Mouse (Mus musculus) midbrain, embryonic 15.5 days (tissue): ENCODE measurements around the gene Gemin7. TPM values are rescaled to one million over a fixed set of nuclear protein-coding genes. Genes with fewer than 3 reads are reported as not detected.

Experiments
- ATAC-seq: fragments of 200-750 bp; cut with Nextera tagmentation; replicated peaks from 2 replicates; pipeline ENCODE4 v1.8.0; 2017; ENCODE audit warnings: moderate TSS enrichment
- H3K27ac ChIP-seq: fragments of 300-500 bp; sonication (generic); 2 replicates; pipeline ENCODE4 v1.5.1; 2015; ENCODE audit warnings: mild to moderate bottlenecking, inconsistent platforms
- H3K27me3 ChIP-seq: fragments of 300-500 bp; sonication (generic); replicated peaks from 2 replicates; pipeline ENCODE4 v1.6.1; 2015; ENCODE audit warnings: inconsistent platforms
- H3K36me3 ChIP-seq: fragments of 300-500 bp; sonication (generic); replicated peaks from 2 replicates; pipeline ENCODE4 v1.6.1; 2015; ENCODE audit warnings: inconsistent platforms
- H3K4me1 ChIP-seq: fragments of 300-500 bp; sonication (generic); 2 replicates; pipeline ENCODE4 v1.6.1; 2015; ENCODE audit warnings: inconsistent platforms
- H3K4me2 ChIP-seq: fragments of 300-500 bp; sonication (generic); 2 replicates; pipeline ENCODE4 v1.6.1; 2015; ENCODE audit warnings: inconsistent platforms, mild to moderate bottlenecking, moderate library complexity
- H3K4me3 ChIP-seq: fragments of 300-500 bp; sonication (generic); 2 replicates; pipeline ENCODE4 v1.5.1; 2015; ENCODE audit warnings: mild to moderate bottlenecking, inconsistent platforms
- H3K9ac ChIP-seq: fragments of 300-500 bp; sonication (generic); 2 replicates; pipeline ENCODE4 v1.6.1; 2015; ENCODE audit warnings: mild to moderate bottlenecking, inconsistent platforms
- H3K9me3 ChIP-seq: fragments of 300-500 bp; sonication (generic); 2 replicates; pipeline ENCODE4 v1.6.1; 2016; ENCODE audit warnings: inconsistent platforms
- WGBS: fragments of 180-500 bp; shearing (Covaris S2); methylation state at CpG from one replicate; pipeline ENCODE4 v1.1.7; 2015; ENCODE audit warnings: mixed read lengths; 5-methylcytosine and 5-hydroxymethylcytosine counted together
- polyA plus RNA-seq: library from polyadenylated mRNA; unstranded; fragments of >200 nt; fragmentation: Nextera tagmentation; extraction: Ambion mirVana; gene quantifications from 2 replicates; pipeline ENCODE4 v1.2.1, GENCODE M21; 2015

Gene Gemin7
- polyA plus RNA-seq, 1 experiment from 2014 or later = 142 TPM

GRCm38 (mm10) chr7:19603055-19603454 is 25.7 kb upstream of the Gemin7 start:
- Histone ChIP-seq H3K4me1 (peaks cover 35% of the 10 kb centered on the region), H3K9ac (no peak overlapping the region), H3K4me3 (peak overlapping the region; percentile 100), H3K9me3 (no peaks in the 10 kb centered on the region), H3K27ac (no peak overlapping the region), H3K27me3 (no peaks in the 10 kb centered on the region), H3K36me3 (peaks cover 7% of the 10 kb centered on the region; the same call in 1 of the 2 replicates), H3K4me2 (peak overlapping the region; percentile 93)
- ATAC-seq = no peak
- WGBS = 84% methylated on average over 12 of the region's 12 CpGs

DNA sequence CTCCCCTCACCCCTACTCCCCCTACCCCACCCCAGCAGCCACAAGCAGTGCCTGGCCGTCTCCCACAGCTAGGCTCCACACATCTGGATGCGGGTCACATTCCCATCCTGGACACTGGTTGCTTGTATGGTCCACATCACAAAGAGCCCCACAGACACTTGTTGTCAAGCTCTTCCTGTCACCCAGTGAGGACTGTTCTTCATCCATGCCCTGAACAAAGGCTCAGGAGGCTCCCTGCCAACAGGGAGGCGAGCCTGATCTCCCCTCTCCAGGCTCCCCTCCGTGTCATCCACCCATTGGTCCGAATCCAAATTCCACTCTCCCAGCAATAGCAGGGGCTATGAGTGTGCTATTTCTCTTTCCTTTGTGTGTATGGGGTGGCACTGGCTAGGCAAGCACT is 23.2 kb upstream of the Gemin7 start:
- H3K9me3 ChIP-seq = no peaks in the 10 kb centered on the region
- peak; percentile 38; the same call in 1 of the 2 replicates for ATAC-seq
- H3K27me3 ChIP-seq = no peaks in the 10 kb centered on the region
- peaks cover 8% of the 10 kb centered on the region; the same call in 1 of the 2 replicates for H3K36me3 ChIP-seq
- no peak overlapping the region for H3K4me2 ChIP-seq
- H3K4me1 ChIP-seq = peaks cover 35% of the 10 kb centered on the region
- 48% methylated on average over 5 of the region's 5 CpGs for WGBS
- H3K9ac ChIP-seq = no peak overlapping the region
- H3K4me3 ChIP-seq = no peak overlapping the region
- H3K27ac ChIP-seq = no peak overlapping the region

DNA sequence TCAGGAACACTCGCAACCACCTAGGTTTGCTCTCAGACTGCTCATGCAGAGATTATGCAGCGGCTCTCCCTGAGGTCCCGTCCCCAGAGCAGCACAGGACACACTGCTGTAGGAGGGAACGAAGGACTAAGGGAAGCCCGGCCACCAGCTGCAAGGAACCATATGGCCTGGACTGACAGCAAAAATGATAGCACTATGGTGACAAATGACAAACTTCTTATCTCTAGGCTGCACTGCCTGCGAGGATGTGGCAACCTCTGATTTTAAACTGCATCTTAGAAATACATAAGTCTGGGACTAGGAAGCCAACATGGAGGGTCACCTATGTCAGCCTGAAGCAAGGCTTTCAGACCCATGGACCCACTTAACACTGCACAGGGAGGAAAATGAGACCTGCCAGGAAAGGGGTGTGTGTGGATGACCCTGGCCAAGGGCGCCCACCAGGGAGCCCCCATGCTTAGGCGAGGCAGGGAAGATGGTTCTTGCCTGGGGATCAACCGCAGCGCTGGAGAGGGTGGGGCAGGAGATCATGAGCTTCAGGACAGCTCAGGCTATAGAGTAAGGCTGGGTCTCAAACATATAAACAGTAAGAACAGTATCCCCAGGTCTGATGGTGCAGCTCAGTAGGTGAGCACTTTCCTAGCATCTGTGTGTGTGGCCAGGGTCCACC is 15.8 kb upstream of the Gemin7 start:
- Histone ChIP-seq H3K9me3 (no peaks in the 10 kb centered on the region), H3K27ac (no peak overlapping the region), H3K4me1 (no peaks in the 10 kb centered on the region), H3K4me3 (no peak overlapping the region), H3K9ac (no peak overlapping the region), H3K27me3 (no peaks in the 10 kb centered on the region), H3K4me2 (no peak overlapping the region), H3K36me3 (peaks cover 39% of the 10 kb centered on the region)
- ATAC-seq = no peak
- 89% methylated on average over 10 of the region's 10 CpGs for whole genome bisulfite sequencing

- Histone ChIP-seq H3K27me3 (no peaks in the 10 kb centered on the region), H3K27ac (no peak overlapping the region), H3K4me3 (no peak overlapping the region), H3K9ac (no peak overlapping the region), H3K9me3 (no peaks in the 10 kb centered on the region), H3K4me2 (no peak overlapping the region), H3K36me3 (peaks cover 55% of the 10 kb centered on the region), H3K4me1 (no peaks in the 10 kb centered on the region)
- peak; percentile 60 for ATAC-seq
- WGBS = 56% methylated on average over 3 of the region's 3 CpGs
Observed at GRCm38 (mm10) chr7:19589917-19590316, 12.5 kb upstream of the Gemin7 start.

GRCm38 (mm10) chr7:19589207-19589606 is 11.8 kb upstream of the Gemin7 start:
- Histone ChIP-seq H3K27me3 (no peaks in the 10 kb centered on the region), H3K9ac (no peak overlapping the region), H3K36me3 (peaks cover 61% of the 10 kb centered on the region), H3K27ac (no peak overlapping the region), H3K9me3 (no peaks in the 10 kb centered on the region), H3K4me2 (no peak overlapping the region), H3K4me1 (no peaks in the 10 kb centered on the region), H3K4me3 (no peak overlapping the region)
- WGBS = 56% methylated on average over 3 of the region's 3 CpGs
- ATAC-seq = no peak

DNA sequence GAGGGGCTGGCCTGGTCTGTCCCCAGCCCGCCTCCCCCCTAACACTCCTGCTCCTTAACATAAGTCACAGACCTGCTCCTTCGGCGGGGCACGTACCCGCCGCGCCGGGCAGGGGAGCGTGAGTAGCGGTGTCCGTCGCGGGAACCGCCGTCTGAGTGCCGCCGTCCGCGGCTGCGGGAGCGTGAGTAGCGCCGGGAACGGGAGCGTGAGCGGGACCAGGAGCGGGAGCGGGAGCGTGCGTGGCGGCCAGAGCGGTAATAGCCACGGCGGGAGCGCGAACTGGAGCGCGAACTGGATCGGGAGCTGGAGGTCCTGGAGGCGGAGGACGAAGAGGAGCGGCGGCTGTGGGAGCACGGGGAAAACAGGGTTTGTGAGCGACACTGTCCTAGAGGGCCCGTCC is 8.9 kb upstream of the Gemin7 start:
- no peak overlapping the region for H3K9ac ChIP-seq
- no peak overlapping the region for H3K4me3 ChIP-seq
- no peaks in the 10 kb centered on the region for H3K9me3 ChIP-seq
- no peaks in the 10 kb centered on the region for H3K4me1 ChIP-seq
- H3K27ac ChIP-seq = no peak overlapping the region
- H3K4me2 ChIP-seq = no peak overlapping the region
- no peaks in the 10 kb centered on the region for H3K27me3 ChIP-seq
- ATAC-seq = no peak
- peaks cover 65% of the 10 kb centered on the region for H3K36me3 ChIP-seq
- 78% methylated on average over 46 of the region's 46 CpGs for WGBS

DNA sequence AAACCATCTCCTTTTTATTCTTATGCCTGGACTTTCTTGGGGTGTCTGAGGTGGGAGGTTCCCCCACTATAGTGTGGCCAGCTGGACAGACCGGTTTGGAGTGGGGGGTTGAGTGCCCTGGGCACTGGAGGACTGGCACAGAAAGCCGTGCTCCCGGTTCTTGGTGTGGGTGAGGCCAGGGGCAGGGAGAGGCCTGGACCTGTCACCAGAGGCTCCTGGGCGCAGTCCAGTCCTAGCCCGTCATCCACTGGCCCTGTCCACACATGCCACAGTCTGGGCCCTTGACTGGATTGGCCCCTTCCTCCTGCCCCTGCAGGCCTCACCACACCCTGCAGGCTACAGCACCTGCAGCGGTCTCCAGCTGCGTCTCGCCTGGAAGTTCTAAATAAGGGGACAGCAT is 3.2 kb upstream of the Gemin7 start:
- Histone ChIP-seq H3K4me3 (no peak overlapping the region), H3K4me1 (peaks cover 9% of the 10 kb centered on the region), H3K36me3 (peaks cover 38% of the 10 kb centered on the region), H3K9me3 (no peaks in the 10 kb centered on the region), H3K27ac (no peak overlapping the region), H3K9ac (no peak overlapping the region), H3K4me2 (no peak overlapping the region), H3K27me3 (peaks cover 41% of the 10 kb centered on the region)
- 91% methylated on average over 8 of the region's 8 CpGs for WGBS
- ATAC-seq = 0 out of 2 replicates have a peak, but pooled peaks have one; percentile 13

- H3K4me2 ChIP-seq = no peak overlapping the region
- 84% methylated on average over 10 of the region's 10 CpGs for WGBS
Observed at GRCm38 (mm10) chr7:19579751-19580150, 2.4 kb upstream of the Gemin7 start.

GRCm38 (mm10) chr7:19578436-19578835 is 1.0 kb upstream of the Gemin7 start:
- no peak overlapping the region for H3K4me3 ChIP-seq
- peaks cover 20% of the 10 kb centered on the region for H3K36me3 ChIP-seq
- 61% methylated on average over 4 of the region's 4 CpGs for WGBS
- H3K27me3 ChIP-seq = peaks cover 45% of the 10 kb centered on the region
- ATAC-seq = no peak
- H3K9ac ChIP-seq = no peak overlapping the region
- H3K27ac ChIP-seq = no peak overlapping the region
- no peak overlapping the region for H3K4me2 ChIP-seq
- no peaks in the 10 kb centered on the region for H3K9me3 ChIP-seq
- peaks cover 17% of the 10 kb centered on the region for H3K4me1 ChIP-seq

More at GRCm38 (mm10) chr7:19579751-19580150, 2.4 kb upstream of the Gemin7 start:
- Histone ChIP-seq H3K27ac (no peak overlapping the region), H3K4me1 (peaks cover 9% of the 10 kb centered on the region), H3K9ac (no peak overlapping the region), H3K9me3 (no peaks in the 10 kb centered on the region), H3K4me3 (no peak overlapping the region), H3K36me3 (peaks cover 34% of the 10 kb centered on the region), H3K27me3 (peaks cover 45% of the 10 kb centered on the region)
- 0 out of 2 replicates have a peak, but pooled peaks have one; percentile 12 for ATAC-seq

DNA sequence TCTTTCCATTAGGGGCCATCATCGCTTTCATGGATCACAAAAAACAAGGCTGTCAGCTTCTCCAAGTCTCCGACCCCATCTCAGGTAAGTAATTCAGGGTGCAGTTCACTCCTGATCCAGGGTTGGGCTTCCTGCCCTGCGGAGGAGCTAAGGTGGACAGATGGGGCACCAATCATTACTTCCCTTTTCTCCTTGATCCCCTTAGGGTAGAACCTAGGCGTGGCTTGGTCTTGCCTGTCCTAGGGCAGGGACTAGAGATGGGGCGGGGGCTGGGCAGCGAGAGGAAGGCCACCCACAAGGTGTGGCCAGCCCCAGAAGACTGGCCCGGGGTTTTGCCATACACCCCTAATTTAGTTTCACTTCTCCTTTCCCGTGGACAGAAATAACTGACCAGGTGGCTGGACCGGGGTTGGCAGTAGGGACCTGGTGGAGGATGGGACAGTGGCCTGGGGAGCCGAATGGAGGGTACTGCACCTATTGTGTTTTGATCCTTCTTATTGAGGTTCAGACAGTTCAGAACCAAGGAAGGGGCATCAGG is 551 bp upstream of the Gemin7 start:
- Histone ChIP-seq H3K4me1 (peaks cover 17% of the 10 kb centered on the region), H3K4me3 (no peak overlapping the region), H3K9ac (no peak overlapping the region), H3K4me2 (peak overlapping the region; percentile 42), H3K27ac (no peak overlapping the region), H3K27me3 (peaks cover 45% of the 10 kb centered on the region), H3K36me3 (peaks cover 18% of the 10 kb centered on the region), H3K9me3 (no peaks in the 10 kb centered on the region)
- ATAC-seq = no peak
- WGBS = 20% methylated on average over 10 of the region's 10 CpGs

DNA sequence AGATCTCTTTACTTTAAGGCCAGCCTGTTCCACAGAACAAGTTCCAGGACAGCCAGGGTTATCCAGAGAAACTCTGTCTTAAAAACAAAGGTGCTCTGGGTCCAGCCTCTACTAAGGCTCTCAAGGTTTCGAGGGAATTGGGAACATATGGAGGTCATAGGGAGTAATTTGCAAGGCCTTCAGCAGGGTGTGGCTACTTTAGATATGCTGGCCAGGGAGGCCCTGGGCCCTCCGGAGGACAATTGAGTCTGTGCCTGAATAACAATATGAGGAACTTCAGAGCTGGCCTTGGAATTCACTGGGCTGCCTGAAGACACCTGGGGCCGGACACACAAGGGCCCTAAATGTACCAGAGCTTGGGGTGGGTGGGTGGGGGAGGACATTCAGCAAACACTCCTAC is 1.8 kb downstream of the Gemin7 start:
- ATAC-seq = no peak
- Histone ChIP-seq H3K27me3 (peaks cover 45% of the 10 kb centered on the region), H3K9ac (no peak overlapping the region), H3K9me3 (no peaks in the 10 kb centered on the region), H3K27ac (no peak overlapping the region), H3K4me2 (no peak overlapping the region), H3K4me3 (no peak overlapping the region), H3K36me3 (no peaks in the 10 kb centered on the region), H3K4me1 (peaks cover 31% of the 10 kb centered on the region)
- 61% methylated on average over 3 of the region's 3 CpGs for WGBS

GRCm38 (mm10) chr7:19573776-19574140 is 3.6 kb downstream of the Gemin7 start:
- Histone ChIP-seq H3K4me1 (peaks cover 31% of the 10 kb centered on the region), H3K4me3 (peak overlapping the region; percentile 61), H3K36me3 (peaks cover 15% of the 10 kb centered on the region; the same call in 1 of the 2 replicates), H3K27me3 (peaks cover 33% of the 10 kb centered on the region), H3K9ac (peak overlapping the region; percentile 69), H3K27ac (peak overlapping the region; percentile 74; the same call in 1 of the 2 replicates), H3K4me2 (peak overlapping the region; percentile 82), H3K9me3 (no peaks in the 10 kb centered on the region)
- peak; percentile 15 for ATAC-seq
- 25% methylated on average over 16 of the region's 16 CpGs for WGBS
